8 mouse cellular contexts compared by ENCODE assay signal in the genomic region with DNA sequence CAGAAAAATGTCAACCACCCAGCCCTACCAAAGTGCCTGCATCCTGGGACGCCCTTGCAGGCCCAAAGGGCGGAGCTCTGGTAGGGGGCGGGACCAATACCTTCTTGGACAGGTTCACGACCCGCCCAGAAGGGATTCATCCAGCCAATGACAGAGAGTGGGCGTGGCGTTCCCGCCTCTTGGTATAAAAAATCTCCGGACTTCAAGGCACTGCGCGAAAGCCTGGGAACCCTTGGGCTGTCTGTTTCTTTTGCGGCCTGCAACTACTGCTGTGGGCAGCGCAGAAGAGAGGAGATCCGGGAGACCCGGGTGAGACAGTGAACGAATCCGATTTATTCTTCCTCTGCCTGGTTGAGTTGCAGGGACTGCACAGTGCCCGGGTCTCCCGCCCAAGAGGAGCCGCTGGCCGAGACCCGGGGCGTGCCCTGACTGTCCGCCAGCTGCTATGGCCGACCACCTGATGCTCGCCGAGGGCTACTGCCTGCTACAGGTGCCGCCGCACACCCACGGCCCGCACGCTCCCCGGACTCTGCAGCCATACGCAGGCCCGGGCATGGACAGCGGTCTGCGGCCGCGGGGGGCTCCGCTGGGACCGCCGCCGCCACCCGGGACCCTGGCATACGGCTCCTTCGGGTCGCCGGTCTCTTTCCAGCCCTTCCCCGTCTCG. TPM values are rescaled to one million over a fixed set of nuclear protein-coding genes. Genes with fewer than 3 reads are reported as not detected.
DNase-seq lines count a peak whose midpoint lies in the region; ATAC-seq and TF ChIP-seq lines count a peak whose summit lies in the region.

A gene (plus strand): TSS at position 215 of the 667 bp plus-strand sequence.

- no peak for TF ChIP-seq CTCF in cortical plate, adult 2 months (IDR thresholded peaks at IDR 0.05; ENCODE audit: extremely low read depth, insufficient read depth, low read length)
- TF ChIP-seq CTCF in gastrocnemius, adult 2 months (IDR thresholded peaks at IDR 0.05) = no peak

- WGBS in hindbrain, embryonic 16.5 days = under 1% methylated on average over 36 of the region's 50 CpGs

- DNase-seq in gastrocnemius, adult 2 months = peak; percentile 95
- DNase-seq in left cerebral cortex, adult 11 months (ENCODE audit: low spot score) = peak; percentile 78
- DNase-seq in lung, postnatal 36 days = peak; percentile 97
- DNase-seq in retina, postnatal 7 days (ENCODE audit: low read depth, low spot score) = peak; percentile 73
- DNase-seq in urinary bladder, adult 18-20 months (ENCODE audit: low spot score in 2 of 2) = peak; percentile 84

- peak within 1 kb of the TSS; percentile 100 for H3K4me2 ChIP-seq in hindbrain, embryonic 16.5 days (ENCODE audit: low read length)

- H3K36me3 ChIP-seq in hindbrain, embryonic 16.5 days (ENCODE audit: control insufficient read depth, insufficient read depth, low read length) = no peaks in the 10 kb centered on the region

- H3K4me3 ChIP-seq in cortical plate, adult 2 months (ENCODE audit: insufficient read depth, low read length) = peak within 1 kb of the TSS; percentile 46
- peak within 1 kb of the TSS; percentile 78 for H3K4me3 ChIP-seq in gastrocnemius, adult 2 months
- peak within 1 kb of the TSS; percentile 61 for H3K4me3 ChIP-seq in hindbrain, embryonic 16.5 days (ENCODE audit: low read length)

- no peaks in the 10 kb centered on the region for H3K9me3 ChIP-seq in hindbrain, embryonic 16.5 days (ENCODE audit: control insufficient read depth, low read length)

- H3K27ac ChIP-seq in cortical plate, adult 2 months (ENCODE audit: insufficient read depth, low read length) = peak within 1 kb of the TSS; percentile 52; the same call in 1 of the 2 replicates
- H3K27ac ChIP-seq in gastrocnemius, adult 2 months = peak within 1 kb of the TSS; percentile 88
- H3K27ac ChIP-seq in hindbrain, embryonic 16.5 days (ENCODE audit: low read depth, low read length) = no peak within 1 kb of the TSS

- H3K9ac ChIP-seq in hindbrain, embryonic 16.5 days (ENCODE audit: low read depth, low read length) = peak within 1 kb of the TSS; percentile 69

- H3K27me3 ChIP-seq in hindbrain, embryonic 16.5 days (replicated peaks; ENCODE audit: control insufficient read depth, insufficient read depth, low read length) = peaks cover 17% of the 10 kb centered on the region

- no peaks in the 10 kb centered on the region for H3K4me1 ChIP-seq in cortical plate, adult 2 months (ENCODE audit: control insufficient read depth, insufficient read depth, low read length)
- H3K4me1 ChIP-seq in hindbrain, embryonic 16.5 days (ENCODE audit: control insufficient read depth, insufficient read depth, low read depth, low read length) = peaks cover 8% of the 10 kb centered on the region

- ATAC-seq in activated CD4-positive, CD25-positive, alpha-beta regulatory T cell, adult 4 months = peak; percentile 96
- ATAC-seq in hindbrain, embryonic 16.5 days = peak; percentile 91

- intact Hi-C loops in gastrocnemius, adult 2 months (cut with DNase I) = loop anchor here (1.0 to 5.0 kb wide), 2 partner anchors 53 to 74 kb away; no protein-coding TSS in a partner anchor

- TF ChIP-seq POLR2A in cortical plate, adult 2 months (IDR thresholded peaks at IDR 0.05; ENCODE audit: extremely low read depth, insufficient read depth, low read length) = peak; percentile 99

RNA-seq across cellular contexts. Expression of the gene that starts here (rescaled TPM):
- under 1 TPM in 1 of 2 experiments, not detected in 1; 0.62 TPM for polyA plus RNA-seq in activated CD4-positive, CD25-positive, alpha-beta regulatory T cell, adult 4 months (2017; shearing (Covaris generic))
- polyA plus RNA-seq in cortical plate, adult 2 months (2012; rRNA removed) = 16.8 and 18.1 TPM in 2 replicates
- total RNA-seq in gastrocnemius, adult 2 months (2021) = 10 to 100 TPM in 1 of 2 experiments, 1 to 10 TPM in 1; 9.9 to 16.3 TPM
- polyA plus RNA-seq in hindbrain, embryonic 16.5 days (2015; fragmentation: Nextera tagmentation; extraction: Ambion mirVana) = 1.2 and 2.4 TPM in 2 replicates

Comparison
In these comparisons a context has a peak if more than half of its experiments do, and no peak if none do; other contexts are left out.
1. Peak in ATAC-seq in activated CD4-positive, CD25-positive, alpha-beta regulatory T cell, adult 4 months; RNA of the gene not detected or under 1 TPM.